Mouse (Mus musculus) heart, adult 2 months (tissue): ENCODE data around the gene Slc12a6. TPM values are rescaled to one million over a fixed set of nuclear protein-coding genes. Genes with fewer than 3 reads are reported as not detected.

Source experiments
- DNase-seq, 2 experiments: peaks; one replicate each; pipeline ENCODE4 v3.0.0; 2021
- H3K27ac ChIP-seq: fragments of 200-600 bp; 2 replicates; pipeline ENCODE4 v1.8.1; 2022
- H3K27me3 ChIP-seq: fragments of 200-500 bp; 2 replicates; pipeline ENCODE4 v1.6.1; 2012; ENCODE audit warnings: mild to moderate bottlenecking, low read length, inconsistent platforms, mixed read lengths; ENCODE audit not compliant: control insufficient read depth, insufficient read depth
- H3K36me3 ChIP-seq: fragments of 200-500 bp; 2 replicates; pipeline ENCODE4 v1.6.1; 2012; ENCODE audit warnings: low read length, inconsistent platforms; ENCODE audit not compliant: control insufficient read depth, insufficient read depth
- H3K4me1 ChIP-seq: fragments of 200-500 bp; 2 replicates; pipeline ENCODE4 v1.6.1; 2011; ENCODE audit warnings: low read length; ENCODE audit not compliant: control insufficient read depth, insufficient read depth
- H3K4me3 ChIP-seq: fragments of 200-600 bp; 2 replicates; pipeline ENCODE4 v1.8.1; 2022
- H3K79me2 ChIP-seq: fragments of 200-500 bp; replicated peaks from 2 replicates; pipeline ENCODE4 v1.6.1; 2012; ENCODE audit warnings: mild to moderate bottlenecking, inconsistent platforms, low read length, moderate library complexity, mixed read lengths; ENCODE audit not compliant: control insufficient read depth, insufficient read depth
- H3K9ac ChIP-seq: fragments of 200-500 bp; 2 replicates; pipeline ENCODE4 v1.6.1; 2012; ENCODE audit warnings: low read depth, mild to moderate bottlenecking, control low read depth, inconsistent platforms, low read length, mixed read lengths
- CTCF ChIP-seq: fragments of 200-600 bp; IDR thresholded peaks from 2 replicates; pipeline ENCODE4 v1.8.1; 2022; ENCODE audit warnings: antibody characterized with exemption, mild to moderate bottlenecking, moderate library complexity
- EP300 ChIP-seq: fragments of 200-500 bp; IDR thresholded peaks from 2 replicates; pipeline ENCODE4 v1.6.1; 2011; ENCODE audit warnings: low read depth, low read length, control low read depth; ENCODE audit not compliant: insufficient read depth
- POLR2A ChIP-seq: fragments of 200-500 bp; IDR thresholded peaks from 2 replicates; pipeline ENCODE4 v1.6.1; 2011; ENCODE audit warnings: mild to moderate bottlenecking, low read depth, low read length, control low read depth; ENCODE audit not compliant: insufficient read depth
- WGBS: fragments of 180-500 bp; shearing (Covaris S2); methylation state at CpG from one replicate; pipeline ENCODE4 v1.1.7; 2018; 5-methylcytosine and 5-hydroxymethylcytosine counted together
- intact Hi-C: fragments of 180-260 bp; cut with DNase I; formaldehyde crosslinking; loops from one replicate; pipeline ENCODE4 v1.15.1; 2025
- polyA plus RNA-seq: library from polyadenylated mRNA; depleted of rRNA; stranded (reverse); fragments of >200 nt; gene quantifications from 2 replicates; pipeline ENCODE4 v1.2.3, GENCODE M21; 2012
- total RNA-seq, 2 experiments: library from RNA; stranded (reverse); gene quantifications; 2 replicates each; pipeline ENCODE4 v1.2.3; 2021

Gene Slc12a6
- total and polyA plus RNA-seq, 3 experiments: 23.2 to 32.9 (median 31.1) TPM

DNA sequence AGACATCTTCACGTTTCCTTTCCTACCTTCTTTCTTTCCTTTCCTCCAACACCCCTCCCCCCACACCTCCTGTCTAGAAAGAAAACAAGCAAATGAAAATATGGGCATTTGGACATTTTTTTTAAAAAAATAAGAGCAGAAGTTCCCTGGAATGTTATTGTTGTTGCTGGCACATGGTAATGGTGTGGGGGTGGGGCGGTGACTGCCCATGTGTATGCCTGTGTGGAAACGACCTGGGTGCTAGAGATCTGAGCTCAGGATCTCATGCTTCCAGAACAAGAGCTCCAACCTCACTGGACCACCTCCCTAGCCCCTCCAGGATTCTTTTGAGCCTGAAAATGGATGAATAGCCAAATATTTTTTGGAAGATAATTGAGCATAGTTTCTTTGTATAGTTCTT is 75.5 kb downstream of the Slc12a6 start:
- WGBS: 49% methylated on average over 3 of the region's 3 CpGs
- DNase-seq: no peak
- no peaks in the 10 kb centered on the region; the same call in 1 of the 2 replicates for H3K36me3 ChIP-seq

DNA sequence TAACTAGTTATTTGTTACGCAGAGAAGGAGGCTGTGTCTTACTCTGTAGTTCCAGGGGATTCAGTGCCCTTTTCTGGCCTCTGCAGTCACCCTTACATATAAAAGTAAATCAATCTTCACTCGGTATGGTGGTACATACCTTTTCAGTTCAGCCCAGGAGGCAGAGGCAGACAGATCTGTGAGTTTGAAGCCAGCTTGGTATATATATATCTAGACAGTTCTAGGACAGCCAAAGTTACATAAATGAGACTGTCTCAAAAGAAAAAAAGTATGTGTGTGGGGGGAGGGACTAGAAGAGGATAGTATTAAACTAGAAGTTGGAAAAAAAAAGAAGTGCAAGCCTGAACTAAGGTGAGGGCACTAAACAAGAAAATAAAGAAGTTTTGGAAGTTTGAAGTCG is 82.6 kb downstream of the Slc12a6 start:
- WGBS: 80% methylated on average over 3 of the region's 3 CpGs

More for the DNA sequence above, 75.5 kb downstream of the Slc12a6 start:
- Histone ChIP-seq H3K9ac (no peak overlapping the region), H3K4me1 (no peaks in the 10 kb centered on the region), H3K79me2 (no peaks in the 10 kb centered on the region), H3K27ac (no peak overlapping the region), H3K4me3 (no peak overlapping the region), H3K27me3 (no peaks in the 10 kb centered on the region)
- no peak for TF ChIP-seq EP300
- TF ChIP-seq POLR2A: no peak
- TF ChIP-seq CTCF: no peak
- intact Hi-C loops: no loop called here

DNA sequence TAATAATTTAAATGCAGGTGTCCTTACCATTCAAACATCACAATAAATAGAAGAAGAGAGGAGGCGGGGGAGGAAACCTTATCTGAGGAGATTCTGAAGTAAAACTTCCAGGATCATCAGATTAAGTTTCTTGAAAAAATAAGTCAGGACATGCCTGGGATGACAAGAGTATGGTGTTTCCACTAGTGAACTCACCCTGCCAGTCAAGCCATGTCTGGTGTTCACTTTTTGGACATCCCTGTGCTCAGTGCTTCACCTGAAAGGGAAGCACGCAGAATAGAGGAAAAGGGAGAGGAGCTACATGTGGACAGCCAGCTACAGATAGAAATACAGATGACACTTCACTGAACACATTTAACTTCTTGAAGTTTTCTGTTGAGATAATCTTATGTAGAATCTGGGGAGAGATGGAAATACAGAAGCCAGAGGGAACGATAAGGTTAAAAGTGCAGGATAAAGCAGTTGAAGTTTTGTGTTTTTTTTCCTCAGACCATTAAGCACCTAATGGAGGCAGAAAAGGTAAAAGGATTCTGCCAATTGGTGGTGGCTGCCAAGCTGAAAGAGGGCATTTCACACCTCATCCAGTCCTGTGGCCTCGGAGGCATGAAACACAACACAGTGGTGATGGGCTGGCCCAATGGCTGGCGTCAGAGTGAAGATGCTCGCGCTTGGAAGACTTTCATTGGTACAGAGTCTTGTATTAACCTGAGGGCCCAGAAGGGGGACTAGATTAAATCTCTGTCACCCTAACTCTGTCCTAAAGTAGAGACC is 88.2 kb downstream of the Slc12a6 start:
- no peak overlapping the region for H3K27ac ChIP-seq
- TF ChIP-seq EP300 (no peak), POLR2A (no peak), CTCF (no peak)
- 85% methylated on average over 7 of the region's 7 CpGs for WGBS
- intact Hi-C loops: no loop called here
- H3K4me1 ChIP-seq: no peaks in the 10 kb centered on the region
- H3K9ac ChIP-seq: no peak overlapping the region
- H3K4me3 ChIP-seq: no peak overlapping the region
- no peak for DNase-seq
- no peaks in the 10 kb centered on the region for H3K79me2 ChIP-seq
- peaks cover 3% of the 10 kb centered on the region for H3K36me3 ChIP-seq
- H3K27me3 ChIP-seq: no peaks in the 10 kb centered on the region

More for the DNA sequence above, 82.6 kb downstream of the Slc12a6 start:
- H3K79me2 ChIP-seq: no peaks in the 10 kb centered on the region
- H3K27ac ChIP-seq: no peak overlapping the region
- intact Hi-C loops: no loop called here
- DNase-seq: no peak
- TF ChIP-seq EP300: no peak
- TF ChIP-seq CTCF: no peak
- no peak for TF ChIP-seq POLR2A
- H3K9ac ChIP-seq: no peak overlapping the region
- no peak overlapping the region for H3K4me3 ChIP-seq
- no peaks in the 10 kb centered on the region for H3K4me1 ChIP-seq
- no peaks in the 10 kb centered on the region; the same call in 1 of the 2 replicates for H3K36me3 ChIP-seq
- no peaks in the 10 kb centered on the region for H3K27me3 ChIP-seq

GRCm38 (mm10) chr2:112359611-112360010 is 94.0 kb downstream of the Slc12a6 start:
- Histone ChIP-seq H3K4me1 (no peaks in the 10 kb centered on the region), H3K27ac (no peak overlapping the region), H3K4me3 (no peak overlapping the region), H3K9ac (no peak overlapping the region), H3K36me3 (peaks cover 3% of the 10 kb centered on the region), H3K27me3 (no peaks in the 10 kb centered on the region), H3K79me2 (no peaks in the 10 kb centered on the region)
- intact Hi-C loops: no loop called here
- 59% methylated on average over 2 of the region's 2 CpGs for WGBS
- DNase-seq: no peak
- no peak for TF ChIP-seq POLR2A
- no peak for TF ChIP-seq EP300
- TF ChIP-seq CTCF: no peak

- no peak for DNase-seq
- intact Hi-C loops: no loop called here
- 86% methylated on average over 12 of the region's 12 CpGs for WGBS
- TF ChIP-seq EP300 (no peak), CTCF (no peak), POLR2A (no peak)
- H3K27ac ChIP-seq: no peak overlapping the region
- no peak overlapping the region for H3K4me3 ChIP-seq
- peaks cover 3% of the 10 kb centered on the region for H3K36me3 ChIP-seq
- no peak overlapping the region for H3K9ac ChIP-seq
- H3K4me1 ChIP-seq: no peaks in the 10 kb centered on the region
- H3K27me3 ChIP-seq: no peaks in the 10 kb centered on the region
- no peaks in the 10 kb centered on the region for H3K79me2 ChIP-seq
Observed at GRCm38 (mm10) chr2:112360012-112360780, 94.6 kb downstream of the Slc12a6 start.

GRCm38 (mm10) chr2:112360781-112361169 is 95.2 kb downstream of the Slc12a6 start:
- peaks cover 3% of the 10 kb centered on the region for H3K36me3 ChIP-seq
- no peaks in the 10 kb centered on the region for H3K4me1 ChIP-seq
- intact Hi-C loops: no loop called here
- 77% methylated on average over 2 of the region's 2 CpGs for WGBS
- no peak overlapping the region for H3K4me3 ChIP-seq
- no peak overlapping the region for H3K9ac ChIP-seq
- TF ChIP-seq POLR2A (no peak), CTCF (no peak), EP300 (no peak)
- no peaks in the 10 kb centered on the region for H3K27me3 ChIP-seq
- no peaks in the 10 kb centered on the region for H3K79me2 ChIP-seq
- no peak for DNase-seq
- H3K27ac ChIP-seq: no peak overlapping the region
